In genomic region chr2:172597056-172597455, GRCm38 (mm10) we compare ENCODE assay signal across 25 mouse cellular contexts. TPM values are rescaled to one million over a fixed set of nuclear protein-coding genes. Genes with fewer than 3 reads are reported as not detected.
"Had no signal": no experiment of that assay in that cellular context is flagged by ENCODE, and none has a peak within 500 bp of the region (broad histone marks: within the 10 kb centered on the region; RNA-seq: fewer than 3 reads in every experiment).

No protein-coding gene starts in this region.

- H3K27ac ChIP-seq: kidney, postnatal 0 days; left cerebral cortex, adult 2 months; limb, embryonic 12.5 days; limb, embryonic 15.5 days; liver, embryonic 12.5 days; liver, embryonic 15.5 days; lung, embryonic 15.5 days; midbrain, embryonic 10.5 days; neural tube, embryonic 13.5 days had no signal

- H3K4me1 ChIP-seq: limb, embryonic 15.5 days; liver, embryonic 12.5 days; liver, embryonic 15.5 days; lung, embryonic 15.5 days; megakaryocyte, embryonic 14.5 days; neural tube, embryonic 13.5 days had no signal

- DNase-seq: kidney, adult 18-20 months; kidney, adult 9 months; kidney, postnatal 36 days; layer of hippocampus, postnatal 36 days; left cerebral cortex, postnatal 4 days; lung, adult 18-20 months; lung, postnatal 10 days; lung, postnatal 36 days; midbrain, embryonic 14.5 days; thymus, adult 2 months; thymus, postnatal 14 days; thymus, postnatal 4 days had no signal

- H3K4me3 ChIP-seq: left cerebral cortex, adult 2 months; limb, embryonic 12.5 days; limb, embryonic 15.5 days; liver, embryonic 12.5 days; liver, embryonic 15.5 days; lung, embryonic 15.5 days; megakaryocyte, embryonic 14.5 days; midbrain, embryonic 10.5 days; neural tube, embryonic 13.5 days had no signal

- ATAC-seq: liver, embryonic 12.5 days had no signal

- H3K9me3 ChIP-seq: limb, embryonic 12.5 days; limb, embryonic 15.5 days; liver, embryonic 12.5 days; liver, embryonic 15.5 days; lung, embryonic 15.5 days; megakaryocyte, embryonic 14.5 days; midbrain, embryonic 10.5 days; neural tube, embryonic 13.5 days had no signal

- H3K36me3 ChIP-seq: limb, embryonic 12.5 days; limb, embryonic 15.5 days; liver, embryonic 12.5 days; liver, embryonic 15.5 days; lung, embryonic 15.5 days; midbrain, embryonic 10.5 days; neural tube, embryonic 13.5 days had no signal

- H3K4me2 ChIP-seq: limb, embryonic 12.5 days; limb, embryonic 15.5 days; liver, embryonic 12.5 days; liver, embryonic 15.5 days; lung, embryonic 15.5 days; neural tube, embryonic 13.5 days had no signal

- H3K27me3 ChIP-seq: limb, embryonic 12.5 days; limb, embryonic 15.5 days; liver, embryonic 12.5 days; liver, embryonic 15.5 days; lung, embryonic 15.5 days; megakaryocyte, embryonic 14.5 days had no signal

- H3K9ac ChIP-seq: limb, embryonic 12.5 days; limb, embryonic 15.5 days; liver, embryonic 12.5 days; liver, embryonic 15.5 days; lung, embryonic 15.5 days; neural tube, embryonic 13.5 days had no signal

RNA-seq across cellular contexts. Expression of gene Tfap2c, which starts 47.7 kb away (rescaled TPM):
- total RNA-seq: neutrophil, adult 5-6 weeks had no signal
- polyA plus RNA-seq: liver, embryonic 12.5 days; liver, embryonic 15.5 days; small intestine, adult 2 months; spleen, adult 2 months had no signal
